Mouse (Mus musculus) thymus, adult 2 months (tissue): ENCODE data around the gene Msn.

Experiments used
- CTCF ChIP-seq: fragments of 200-500 bp; IDR thresholded peaks from 2 replicates; pipeline ENCODE4 v1.5.1; 2012; ENCODE audit warnings: mild to moderate bottlenecking, control low read depth, low read length, moderate library complexity, borderline replicate concordance; ENCODE audit not compliant: control insufficient read depth, poor library complexity, insufficient read depth; ENCODE audit errors: extremely low read depth
- POLR2A ChIP-seq: fragments of 200-500 bp; IDR thresholded peaks from 2 replicates; pipeline ENCODE4 v1.6.1; 2012; ENCODE audit warnings: mild to moderate bottlenecking, low read length, control low read depth, moderate library complexity; ENCODE audit not compliant: control insufficient read depth, poor library complexity, insufficient read depth; ENCODE audit errors: extremely low read depth

DNA sequence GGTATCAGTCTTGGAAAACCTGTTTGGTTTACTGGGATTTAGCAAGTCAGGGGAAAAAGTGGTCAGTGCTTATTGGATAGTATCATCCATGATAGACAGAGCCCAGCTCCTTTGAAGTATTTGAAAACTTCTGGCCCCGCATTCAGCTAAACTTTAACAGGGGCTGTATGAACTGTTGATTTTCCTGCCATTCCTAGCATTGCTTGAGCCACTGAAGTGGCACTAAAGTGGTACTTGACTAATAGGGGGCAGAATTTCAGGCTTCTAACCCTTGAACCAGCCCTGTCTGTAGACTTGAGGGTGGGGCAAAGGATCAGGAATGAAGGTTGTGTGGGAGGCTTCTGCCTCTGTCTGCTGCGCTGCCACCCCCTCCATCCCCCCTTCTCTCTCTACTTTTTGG, 3.2 kb downstream of the Msn start:
- TF ChIP-seq CTCF (no peak), POLR2A (no peak)
